Mouse (Mus musculus) right cerebral cortex, postnatal 25 days (tissue): ENCODE data around the gene Supt7l.
"Not testable (repeated sequence)": the region's sequence is repeated elsewhere in the genome, so short reads cannot be mapped to it uniquely, and the experiment has no call there.

Experiments used
- DNase-seq: peaks from one replicate; pipeline ENCODE4 v3.0.0; 2022

Supt7l gene

GRCm38 (mm10) chr5:31527707-31528106 is at the start of gene Supt7l:
Gene Supt7l, minus strand, starts transcription at chr5:31527807.
- DNase-seq, result not testable (repeated sequence)

GRCm38 (mm10) chr5:31576539-31576975 is 49.0 kb upstream of the Supt7l start:
- peak; percentile 72 for DNase-seq

GRCm38 (mm10) chr5:31573722-31574121 is 46.1 kb upstream of the Supt7l start:
- DNase-seq, result no peak

GRCm38 (mm10) chr5:31571023-31571608 is 43.5 kb upstream of the Supt7l start:
- peak; percentile 50 for DNase-seq

- no peak for DNase-seq
Observed at GRCm38 (mm10) chr5:31567951-31568657, 40.5 kb upstream of the Supt7l start.

- DNase-seq, result no peak
Observed at GRCm38 (mm10) chr5:31566457-31566856, 38.9 kb upstream of the Supt7l start.

GRCm38 (mm10) chr5:31566026-31566425 is 38.4 kb upstream of the Supt7l start:
- DNase-seq, result no peak

- DNase-seq, result no peak
Observed at GRCm38 (mm10) chr5:31564976-31565375, 37.4 kb upstream of the Supt7l start.

GRCm38 (mm10) chr5:31563905-31564304 is 36.3 kb upstream of the Supt7l start:
- no peak for DNase-seq

GRCm38 (mm10) chr5:31563496-31563895 is 35.9 kb upstream of the Supt7l start:
- peak; percentile 63 for DNase-seq

- peak; percentile 63 for DNase-seq
Observed at GRCm38 (mm10) chr5:31562036-31562666, 34.5 kb upstream of the Supt7l start.

- DNase-seq, result no peak
Observed at GRCm38 (mm10) chr5:31560352-31560751, 32.7 kb upstream of the Supt7l start.

GRCm38 (mm10) chr5:31559401-31559800 is 31.8 kb upstream of the Supt7l start:
- DNase-seq, result no peak

GRCm38 (mm10) chr5:31535228-31535627 is 7.6 kb upstream of the Supt7l start:
- no peak for DNase-seq

- no peak for DNase-seq
Observed at GRCm38 (mm10) chr5:31528560-31528959, 953 bp upstream of the Supt7l start.

GRCm38 (mm10) chr5:31527117-31527680 is 408 bp downstream of the Supt7l start:
- DNase-seq, result no peak

GRCm38 (mm10) chr5:31526354-31527116 is 1.1 kb downstream of the Supt7l start, which contains the start of gene Slc4a1ap:
Gene Slc4a1ap, plus strand, starts transcription at chr5:31526995.
- peak; percentile 77 for DNase-seq

- DNase-seq, result no peak
Observed at GRCm38 (mm10) chr5:31520556-31520955, 7.1 kb downstream of the Supt7l start.

- no peak for DNase-seq
Observed at GRCm38 (mm10) chr5:31512481-31512880, 15.1 kb downstream of the Supt7l start.

- no peak for DNase-seq
Observed at GRCm38 (mm10) chr5:31504843-31505242, 22.8 kb downstream of the Supt7l start.

- DNase-seq, result peak; percentile 93
Observed at GRCm38 (mm10) chr5:31494513-31495297, 32.9 kb downstream of the Supt7l start, which contains the start of gene Gpn1. Gene Gpn1, plus strand, starts transcription at chr5:31494741.

- DNase-seq, result no peak
Observed at GRCm38 (mm10) chr5:31492031-31492430, 35.6 kb downstream of the Supt7l start.
